Mouse (Mus musculus): Measurements from ENCODE around the gene Myoz1.
"Not testable (repeated sequence)": the region's sequence is repeated elsewhere in the genome, so short reads cannot be mapped to it uniquely, and the experiment has no call there.

Myoz1 gene

DNA sequence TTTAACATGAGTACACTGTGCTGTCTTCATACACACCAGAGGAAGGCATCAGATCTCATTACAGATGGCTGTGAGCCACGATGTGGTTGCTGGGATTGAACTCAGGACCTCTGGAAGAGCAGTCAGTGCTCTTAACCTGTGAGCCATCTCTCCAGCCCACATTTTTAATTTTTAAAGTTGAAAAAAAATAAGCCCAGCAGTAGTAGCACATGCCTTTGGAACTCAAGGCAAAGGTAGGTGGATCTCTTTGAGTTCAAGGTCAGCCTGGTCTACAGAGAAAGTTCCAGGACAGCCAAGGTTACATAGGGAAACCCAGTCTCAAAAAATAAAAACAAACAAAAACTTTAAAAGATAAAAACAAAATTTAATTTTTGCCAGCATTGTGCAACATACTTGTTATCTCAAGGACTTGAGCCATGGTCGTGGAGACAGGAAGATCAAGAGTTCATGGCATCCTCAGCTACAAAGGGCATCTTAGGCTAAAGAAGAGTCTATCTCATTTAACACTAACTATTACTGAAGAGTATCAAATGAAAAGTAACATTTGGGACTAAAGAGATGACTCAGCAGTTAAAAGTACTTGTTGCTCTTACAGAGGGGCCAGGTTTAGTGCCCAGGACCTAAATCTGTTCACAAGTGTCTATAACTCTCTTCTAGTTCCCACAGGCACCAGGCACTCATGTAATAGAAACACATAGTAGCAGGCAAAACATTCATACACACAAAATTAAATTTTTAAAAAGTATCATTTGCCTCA is 18.3 kb downstream of the Myoz1 start:
- DNase-seq = no peak

DNA sequence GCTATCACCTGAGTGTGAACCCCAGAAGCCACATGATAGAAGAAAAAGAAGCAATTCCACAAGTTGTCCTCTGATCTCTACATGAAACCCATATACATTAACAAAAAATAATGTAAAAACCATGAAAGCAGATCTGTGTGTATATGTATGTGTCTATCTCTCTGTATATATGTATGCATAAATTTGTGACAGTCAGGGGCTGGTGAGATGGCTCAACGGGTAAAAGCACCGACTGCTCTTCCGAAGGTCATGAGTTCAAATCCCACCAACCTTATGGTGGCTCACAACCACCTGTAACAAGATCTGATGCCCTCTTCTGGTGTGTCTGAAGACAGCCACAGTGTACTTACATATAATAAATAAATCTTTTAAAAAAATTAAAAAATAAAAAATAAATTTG is 19.4 kb downstream of the Myoz1 start:
- not testable (repeated sequence) for DNase-seq

DNA sequence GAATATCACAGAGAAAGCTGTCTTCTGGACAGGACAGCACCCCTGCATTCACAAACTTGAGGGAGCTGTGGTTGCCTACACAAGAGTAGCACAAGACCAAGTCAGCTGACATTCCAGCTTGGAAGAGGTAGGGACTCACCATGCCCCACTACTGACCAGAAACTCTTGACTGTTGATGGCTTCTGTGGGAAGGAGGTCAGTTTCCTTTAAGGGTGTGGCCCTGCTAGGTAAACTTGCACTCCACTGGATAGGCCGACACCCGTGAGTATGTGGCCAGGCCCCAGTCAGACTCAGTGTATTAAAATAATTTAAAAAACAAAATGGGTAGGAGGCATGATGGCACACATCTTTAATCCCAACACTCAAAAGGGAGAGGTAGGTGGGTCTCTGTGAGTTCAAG is 20.8 kb downstream of the Myoz1 start:
- no peak for DNase-seq

DNA sequence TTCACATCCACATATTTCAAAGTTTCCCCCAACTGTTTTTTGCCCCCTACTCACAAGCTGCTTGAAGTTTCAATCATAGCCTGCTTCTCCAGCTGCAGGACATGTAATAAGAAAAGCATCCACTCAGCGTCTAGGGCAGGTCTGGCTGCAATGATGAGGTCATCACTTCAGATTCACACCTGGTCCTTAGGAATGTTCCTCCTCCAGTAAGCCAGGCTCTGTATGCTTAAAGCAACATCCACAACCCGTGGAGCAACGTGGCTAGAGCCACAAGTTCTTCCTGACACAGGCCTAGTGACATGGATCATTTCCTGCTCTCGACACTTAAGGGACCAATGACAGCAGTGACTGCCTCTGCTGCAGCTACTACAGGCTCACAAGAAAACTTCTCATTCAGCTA is 25.1 kb downstream of the Myoz1 start:
- no peak for DNase-seq

DNA sequence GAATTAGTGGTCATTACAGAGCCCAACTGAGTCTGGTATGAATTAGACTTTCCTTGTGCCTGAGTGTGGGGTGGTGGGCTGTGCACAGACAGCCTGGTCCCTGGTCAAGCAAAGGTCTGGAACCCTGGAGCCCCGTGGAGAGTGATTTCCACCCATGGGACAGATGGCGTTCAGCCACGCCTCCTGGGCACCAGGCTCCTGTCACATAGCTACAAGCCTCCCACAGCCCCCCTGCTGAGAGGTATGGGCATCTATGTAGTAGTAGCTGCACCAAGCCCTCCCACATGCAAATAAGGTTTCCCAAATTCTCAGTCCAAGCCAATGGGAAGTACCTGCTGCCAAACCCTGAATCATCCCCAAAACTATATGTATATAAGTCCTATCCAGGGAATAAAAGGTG is 29.4 kb downstream of the Myoz1 start:
- DNase-seq = peak; percentile 29 to 42

DNA sequence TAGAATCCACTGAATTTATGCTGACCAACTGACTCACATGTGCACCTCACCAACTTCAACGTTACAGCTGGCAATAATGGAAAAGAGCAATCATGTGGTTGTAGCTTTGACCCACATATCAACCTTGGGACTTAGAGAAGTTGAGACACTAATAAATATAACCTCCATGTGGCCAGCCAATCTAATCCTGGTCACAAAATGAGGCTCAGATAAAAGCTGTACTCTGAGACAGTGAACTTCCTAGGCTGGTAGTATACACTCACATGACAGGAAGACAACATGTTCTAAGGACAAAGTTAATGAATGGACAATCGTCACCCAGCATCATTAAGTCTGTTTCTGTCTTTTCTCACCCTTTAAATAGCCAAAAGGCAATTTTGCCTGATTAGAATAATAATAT is 29.9 kb downstream of the Myoz1 start:
- no peak for DNase-seq

DNA sequence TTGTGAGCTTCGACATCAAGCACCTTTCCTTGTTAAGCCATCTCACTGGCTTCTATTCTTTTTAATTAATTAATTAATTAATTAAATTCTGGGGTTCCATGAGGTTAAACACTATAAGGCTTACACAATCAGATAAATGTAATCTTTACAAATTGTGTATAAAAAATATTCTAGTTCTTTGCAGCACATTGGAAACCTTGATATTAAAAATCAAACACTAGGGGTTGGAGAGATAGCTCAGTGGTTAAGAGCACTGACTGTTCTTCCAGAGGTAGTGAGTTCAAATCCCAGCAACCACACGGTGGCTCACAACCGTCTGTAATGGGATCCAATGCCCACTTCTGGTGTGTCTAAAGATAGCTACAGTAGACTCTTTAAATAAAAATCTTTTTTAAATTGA is 33.4 kb downstream of the Myoz1 start:
- DNase-seq = no peak

DNA sequence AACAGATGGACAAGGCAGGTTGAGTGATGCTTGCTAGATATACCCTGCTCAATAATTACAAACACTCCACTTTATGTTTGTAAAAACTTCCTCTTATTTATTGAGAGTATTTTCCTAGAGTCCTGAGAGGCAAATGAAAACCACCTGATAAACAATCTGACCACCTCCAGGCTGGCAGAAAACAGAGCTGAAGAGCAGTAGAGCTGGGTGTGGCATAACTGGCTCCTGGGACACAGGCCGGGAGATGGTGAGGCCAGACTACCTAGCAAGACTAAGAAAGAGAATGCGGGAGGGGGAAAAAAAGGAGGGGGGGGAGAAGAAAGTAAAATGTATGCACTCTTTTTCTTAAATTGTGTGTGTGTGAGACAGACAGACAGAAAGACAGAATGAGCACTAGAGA is 33.9 kb downstream of the Myoz1 start:
- DNase-seq = no peak

DNA sequence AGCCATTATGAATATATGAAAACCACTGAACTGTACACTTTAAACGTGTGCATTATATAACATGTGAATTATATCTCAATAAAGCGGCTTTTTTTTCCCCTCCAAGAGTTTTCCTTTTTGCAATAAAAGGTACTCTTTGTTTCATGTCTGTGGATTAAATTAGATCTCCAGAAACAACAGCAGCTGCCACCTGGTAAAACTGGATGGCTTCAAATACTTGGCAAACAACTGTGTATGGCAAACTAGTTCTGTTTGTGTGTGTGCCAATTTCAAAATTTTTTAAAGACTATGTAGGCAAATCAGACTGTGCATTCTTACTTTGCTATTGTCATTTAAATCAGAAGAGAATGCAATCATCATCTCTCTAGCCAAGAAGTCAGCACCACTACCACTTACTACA is 34.4 kb downstream of the Myoz1 start:
- no peak for DNase-seq

DNA sequence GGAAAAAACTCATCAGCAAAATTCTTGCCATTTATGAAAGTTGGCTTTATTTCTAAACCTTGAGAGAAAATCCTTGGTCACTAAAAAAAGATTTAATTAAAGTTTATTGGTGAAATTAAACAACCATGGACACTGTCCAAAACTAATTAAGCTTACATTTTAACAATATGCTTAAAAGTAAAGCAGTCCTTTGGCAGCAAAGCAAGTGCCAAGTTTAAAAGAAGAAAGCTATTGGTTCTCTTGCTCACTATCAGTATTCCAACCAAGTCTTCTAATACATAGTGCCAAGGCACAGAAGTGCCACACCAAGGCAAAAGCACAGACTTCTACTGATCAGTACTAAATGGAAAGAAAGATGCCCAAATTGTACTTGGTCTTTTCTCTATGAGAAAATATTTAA is 37.2 kb downstream of the Myoz1 start:
- no peak for DNase-seq

DNA sequence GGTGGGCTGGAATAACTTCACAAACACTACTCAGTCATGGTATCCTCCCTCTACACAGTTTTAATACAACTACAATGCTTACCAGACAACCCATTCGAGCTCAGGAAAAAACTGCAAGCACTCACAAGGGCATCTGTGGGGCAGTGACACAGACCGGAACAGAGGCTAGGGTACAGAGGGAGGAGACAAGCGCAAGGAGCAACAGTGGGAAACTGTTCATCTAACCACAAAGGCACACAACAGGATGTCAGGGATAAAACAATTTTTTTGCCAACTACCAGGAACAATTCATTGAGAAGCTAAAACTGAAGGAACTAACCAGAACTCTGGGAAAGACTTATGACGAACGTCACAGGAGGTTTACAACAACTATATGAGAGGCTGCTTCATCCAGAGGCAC is 38.1 kb downstream of the Myoz1 start:
- no peak for DNase-seq

DNA sequence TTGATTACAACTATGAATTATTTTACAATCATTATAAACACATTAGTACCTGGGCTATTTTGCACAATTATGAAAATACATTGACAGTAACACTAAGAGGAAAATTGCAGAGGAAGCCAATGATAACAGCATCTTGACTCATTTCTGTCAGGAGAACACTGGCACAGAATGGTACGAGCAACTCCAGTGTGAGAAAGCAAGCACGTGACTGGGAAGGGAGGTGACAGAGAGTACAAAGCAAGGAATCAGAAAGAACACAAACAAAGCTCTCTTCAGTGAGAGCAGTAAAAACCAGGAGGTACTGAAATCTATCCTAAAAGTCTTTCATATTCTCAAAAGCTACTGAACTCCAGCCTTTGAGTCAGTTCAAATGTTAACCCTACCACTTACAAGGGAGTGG is 39.9 kb downstream of the Myoz1 start:
- no peak for DNase-seq

DNA sequence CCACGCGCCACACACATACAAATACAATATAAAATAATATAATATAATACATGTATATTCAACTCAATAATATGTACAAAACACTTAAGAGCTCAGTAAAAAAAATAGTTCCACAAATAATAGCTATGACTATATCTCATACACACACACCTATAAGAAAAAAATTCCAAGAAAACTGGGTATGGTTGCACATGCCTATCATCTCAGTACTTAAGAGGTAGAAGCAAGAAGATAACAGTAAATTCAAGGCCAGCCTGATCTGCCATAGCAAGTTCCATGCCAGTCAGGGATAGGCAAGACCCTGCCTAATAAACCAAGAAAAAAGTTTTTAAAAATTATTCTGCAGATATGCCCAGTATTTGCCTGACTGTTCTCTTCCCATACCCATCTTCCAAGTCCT is 41.3 kb downstream of the Myoz1 start:
- DNase-seq = no peak

DNA sequence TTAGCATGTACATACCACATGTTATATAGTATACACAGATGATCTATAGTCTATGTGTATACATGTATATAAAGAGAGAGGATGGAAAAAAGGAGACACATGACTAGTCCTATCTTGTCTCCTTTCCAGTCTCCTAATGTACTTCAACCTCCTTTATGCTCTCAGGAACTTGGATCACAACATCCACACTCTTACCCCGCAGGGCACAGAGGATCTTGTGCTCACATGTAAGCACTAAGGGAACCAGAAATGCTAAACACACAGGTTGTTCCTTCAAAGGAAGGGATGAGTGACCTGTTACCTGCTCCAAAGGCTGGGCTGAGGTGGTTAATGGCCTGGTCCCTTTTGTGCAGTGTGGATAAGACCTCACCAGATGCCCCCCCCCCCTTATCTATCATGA is 43.5 kb downstream of the Myoz1 start:
- DNase-seq = no peak

DNA sequence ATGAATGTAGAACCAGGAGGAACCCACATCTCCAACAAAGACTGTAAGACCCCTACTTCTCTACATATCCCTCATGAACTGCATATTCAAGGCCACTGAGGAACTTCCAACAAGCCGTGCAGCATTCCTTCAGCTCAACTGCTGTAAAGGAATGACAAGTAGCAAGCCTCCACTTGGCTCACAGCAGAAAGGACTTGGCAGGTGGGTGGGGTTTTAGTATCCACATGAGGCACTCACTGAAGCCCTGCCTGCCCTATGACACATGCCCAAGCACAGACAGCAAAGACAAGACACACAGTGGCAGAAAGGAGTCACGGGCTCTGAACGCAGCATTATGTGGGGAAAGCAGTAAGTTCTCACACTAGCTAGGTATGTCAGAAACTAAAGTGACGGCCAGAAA is 46.2 kb downstream of the Myoz1 start:
- DNase-seq = no peak

DNA sequence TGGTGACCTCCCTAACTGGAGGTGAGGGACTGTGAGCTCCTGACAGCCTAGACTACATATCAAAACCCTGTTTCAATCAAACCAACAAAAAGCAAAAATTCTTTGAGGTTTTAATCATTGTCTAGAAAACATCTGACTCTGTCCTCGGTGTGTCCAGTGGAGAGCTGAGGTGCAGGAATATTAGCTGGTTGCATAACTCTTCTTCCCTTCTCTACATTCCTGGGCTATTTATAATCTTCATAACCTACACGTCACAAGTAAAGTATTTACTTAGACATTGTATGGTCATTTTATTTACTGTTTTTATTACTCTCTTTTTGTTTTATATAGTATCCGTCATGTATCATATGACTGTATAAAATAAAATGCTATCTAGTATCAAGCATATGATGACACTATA is 46.8 kb downstream of the Myoz1 start:
- DNase-seq = no peak

DNA sequence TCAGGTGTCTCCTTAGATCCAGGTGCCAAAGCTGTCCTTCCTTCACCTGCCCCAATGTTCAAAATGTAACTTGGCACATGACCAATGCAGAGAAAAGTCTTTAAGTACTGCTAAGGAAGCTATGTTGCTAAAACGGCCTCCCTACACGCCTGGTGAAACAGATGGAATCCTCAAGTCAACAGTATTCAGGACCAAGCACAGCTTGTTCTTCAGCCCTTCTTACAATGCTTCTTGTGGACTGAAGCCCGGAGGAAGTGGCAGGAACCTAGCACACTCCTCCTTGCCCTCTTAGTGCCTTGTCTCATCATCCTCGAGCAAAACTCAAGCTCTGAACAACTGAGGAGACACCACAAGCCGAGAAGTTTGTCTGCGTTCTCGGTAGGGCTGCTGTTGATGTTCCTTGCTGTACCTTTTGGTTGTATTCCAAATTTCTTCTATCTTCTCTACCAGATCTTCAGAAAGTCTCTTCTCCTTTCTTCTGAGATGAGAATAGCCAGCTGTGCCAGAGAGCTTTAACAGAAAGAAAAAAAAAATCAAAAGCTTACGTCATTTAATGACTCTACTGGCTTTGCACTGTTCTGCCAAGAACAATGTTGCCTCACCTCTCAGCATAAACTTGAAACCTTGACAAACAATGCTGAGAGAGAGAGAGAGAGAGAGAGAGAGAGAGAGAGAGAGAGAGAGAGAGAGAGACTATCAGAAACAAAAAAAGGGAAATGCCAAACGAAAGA is 48.8 kb downstream of the Myoz1 start:
- no peak for DNase-seq

DNA sequence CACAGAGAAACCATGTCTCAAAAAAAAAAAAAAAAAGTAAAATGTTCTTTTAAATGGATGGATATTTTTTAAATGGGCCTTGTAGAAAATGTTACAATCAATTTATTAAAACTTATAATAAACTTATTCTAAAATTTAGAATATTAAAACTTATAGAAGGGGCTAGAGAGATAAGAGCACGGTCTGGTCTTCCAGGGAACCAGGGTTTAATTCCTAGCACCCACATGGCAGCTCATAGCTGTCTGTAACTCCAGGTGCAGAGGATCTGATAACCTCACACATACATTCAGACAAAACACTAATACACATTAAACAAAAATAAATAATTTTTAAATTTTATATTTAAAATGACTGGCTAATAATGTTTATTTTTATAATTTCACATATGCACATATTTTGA is 55.1 kb downstream of the Myoz1 start:
- no peak for DNase-seq

DNA sequence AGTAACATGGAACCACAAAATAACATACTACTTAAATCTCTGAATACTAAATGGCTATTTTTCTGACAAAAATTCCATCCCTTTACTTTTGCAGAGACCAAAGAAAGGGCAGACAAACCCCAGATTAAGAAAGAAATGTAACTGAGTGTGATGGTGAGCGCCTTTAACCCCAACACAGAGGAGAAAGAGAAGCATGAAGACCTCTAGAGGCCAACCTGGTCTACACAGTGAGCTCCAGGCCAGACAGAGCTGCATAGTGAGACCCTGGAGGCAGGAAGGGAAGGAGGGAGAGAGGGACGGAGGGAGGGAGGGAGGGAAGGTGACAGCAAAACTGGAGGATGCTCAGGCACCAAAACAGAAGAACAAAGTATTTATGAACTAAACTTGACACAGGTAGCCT is 56.1 kb downstream of the Myoz1 start:
- no peak for DNase-seq

DNA sequence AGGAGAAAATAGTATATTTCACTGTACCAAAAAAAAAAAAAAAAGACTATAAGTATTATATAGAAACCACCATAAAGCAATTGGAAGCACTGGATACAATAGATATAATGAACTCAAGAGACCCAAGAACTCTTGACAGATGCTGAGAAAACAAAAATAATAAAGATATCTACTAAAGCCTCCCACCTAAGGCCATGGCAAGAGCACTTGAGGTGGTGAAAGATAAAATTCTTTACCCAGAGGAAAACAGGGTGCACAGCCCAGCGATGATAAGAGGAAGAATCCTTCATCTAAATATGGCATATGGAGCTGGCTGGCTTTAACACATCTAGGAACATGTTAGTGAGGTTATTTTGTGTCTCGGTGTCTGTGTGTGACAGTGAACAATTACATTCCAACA is 56.8 kb downstream of the Myoz1 start:
- no peak for DNase-seq
